Mouse (Mus musculus): ENCODE measurements around the gene Fgfr2. TPM values are rescaled to one million over a fixed set of nuclear protein-coding genes. Genes with fewer than 3 reads are reported as not detected.
A peak's percentile ranks its signal among the peaks of the same experiment; 100 is the strongest.

The Fgfr2 gene
- polyA plus RNA-seq, 1 experiment from 2014 or later: 92.0 TPM

DNA sequence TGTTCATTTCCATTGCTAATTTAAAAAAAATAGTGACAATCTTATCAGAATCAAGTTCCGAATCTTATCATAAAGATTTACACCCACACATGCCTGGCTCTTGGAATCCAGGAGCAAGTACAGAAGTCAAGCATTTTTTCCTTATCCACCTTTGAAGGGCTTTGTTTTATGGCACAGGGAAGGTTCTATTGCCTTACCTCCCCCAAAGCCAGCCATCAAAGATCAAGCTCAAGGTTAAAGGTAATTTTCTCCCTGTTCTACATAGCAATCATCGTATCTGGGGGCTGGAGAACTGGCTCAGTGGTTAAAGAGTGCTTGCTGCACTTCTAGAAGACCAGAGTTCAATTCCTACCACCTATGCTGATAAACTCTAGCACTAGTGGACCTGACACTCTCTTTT lies 2928.1 kb downstream of the Fgfr2 start:
- 95% methylated on average over 2 of the region's 2 CpGs for whole genome bisulfite sequencing
- Histone ChIP-seq H3K36me3 (ENCODE audit: control insufficient read depth, insufficient read depth, low read length) (peaks cover 3% of the 10 kb centered on the region; the same call in 1 of the 2 replicates), H3K4me1 (ENCODE audit: control insufficient read depth, insufficient read depth, low read length) (no peaks in the 10 kb centered on the region), H3K4me3 (ENCODE audit: low read depth, low read length) (no peak overlapping the region), H3K9me3 (ENCODE audit: control insufficient read depth, low read length) (no peaks in the 10 kb centered on the region), H3K4me2 (no peak overlapping the region), H3K27ac (ENCODE audit: low read depth, low read length) (no peak overlapping the region), H3K27me3 (ENCODE audit: control insufficient read depth, insufficient read depth, low read length) (no peaks in the 10 kb centered on the region), H3K9ac (ENCODE audit: low read length) (no peak overlapping the region)
- DNase-seq (ENCODE audit: low spot score, missing footprints): no peak
- ATAC-seq (ENCODE audit: low FRiP score): no peak

DNA sequence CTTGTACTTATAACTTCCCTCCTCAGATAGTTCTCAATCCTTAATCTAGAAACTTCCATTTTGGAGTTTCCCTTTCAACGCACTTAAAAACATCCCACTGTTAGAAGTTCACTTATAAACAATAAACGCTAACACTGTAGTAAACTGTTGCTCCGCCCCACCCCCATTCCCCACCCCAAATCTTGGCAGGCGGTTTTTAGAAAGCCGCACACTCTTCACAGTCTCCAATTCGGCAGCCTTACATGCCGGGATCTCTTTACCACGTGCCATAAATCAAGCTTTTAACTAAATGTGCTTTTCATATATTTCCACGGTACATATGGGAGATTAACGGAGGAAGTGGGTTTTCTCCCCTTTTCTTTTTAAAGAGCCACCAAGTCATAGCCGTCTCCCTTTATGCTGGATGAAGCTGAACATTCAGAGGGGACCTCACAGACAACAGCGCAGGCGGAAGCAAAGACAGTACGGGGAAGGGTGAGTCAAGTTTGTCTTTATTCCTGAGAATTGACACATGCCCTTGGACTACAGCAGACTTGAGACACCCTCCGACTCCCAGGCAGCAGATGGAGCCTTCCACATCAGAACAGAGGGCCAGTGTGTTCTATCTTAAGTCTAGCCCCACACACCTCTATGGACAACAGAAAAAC lies 2932.7 kb downstream of the Fgfr2 start:
- Histone ChIP-seq H3K27me3 (ENCODE audit: control insufficient read depth, insufficient read depth, low read length) (no peaks in the 10 kb centered on the region), H3K36me3 (ENCODE audit: control insufficient read depth, insufficient read depth, low read length) (peaks cover 6% of the 10 kb centered on the region), H3K4me1 (ENCODE audit: control insufficient read depth, insufficient read depth, low read length) (no peaks in the 10 kb centered on the region), H3K27ac (ENCODE audit: low read depth, low read length) (no peak overlapping the region), H3K9me3 (ENCODE audit: control insufficient read depth, low read length) (no peaks in the 10 kb centered on the region), H3K9ac (ENCODE audit: low read length) (no peak overlapping the region), H3K4me2 (no peak overlapping the region), H3K4me3 (ENCODE audit: low read depth, low read length) (no peak overlapping the region)
- ATAC-seq (ENCODE audit: low FRiP score) (no peak), DNase-seq (ENCODE audit: low spot score, missing footprints) (no peak)
- WGBS: 79% methylated on average over 15 of the region's 15 CpGs

DNA sequence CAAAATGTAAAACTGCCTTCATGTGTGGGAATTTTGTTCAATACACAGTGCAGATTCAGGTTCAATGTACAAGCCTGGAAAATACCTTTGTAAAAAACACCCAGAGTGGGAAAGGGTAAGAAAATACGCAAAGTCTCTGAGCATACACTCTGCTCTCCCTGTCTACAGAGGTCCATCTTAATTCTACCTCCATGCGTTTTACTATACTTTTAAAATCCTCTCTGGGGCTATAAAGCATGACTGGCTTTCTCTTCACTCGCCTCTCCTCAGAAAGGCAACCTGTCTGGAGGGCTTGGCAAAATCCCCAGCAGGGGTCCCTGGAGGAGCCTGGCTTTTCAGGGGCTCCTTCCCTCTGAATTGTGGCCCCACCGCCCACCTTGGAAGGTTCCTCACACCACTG lies 2933.2 kb downstream of the Fgfr2 start:
- no peak overlapping the region for H3K9ac ChIP-seq (ENCODE audit: low read length)
- H3K4me2 ChIP-seq: no peak overlapping the region
- ATAC-seq (ENCODE audit: low FRiP score) (no peak), DNase-seq (ENCODE audit: low spot score, missing footprints) (no peak)
- H3K4me1 ChIP-seq (ENCODE audit: control insufficient read depth, insufficient read depth, low read length): no peaks in the 10 kb centered on the region
- no peaks in the 10 kb centered on the region for H3K27me3 ChIP-seq (ENCODE audit: control insufficient read depth, insufficient read depth, low read length)
- H3K36me3 ChIP-seq (ENCODE audit: control insufficient read depth, insufficient read depth, low read length): peaks cover 8% of the 10 kb centered on the region
- H3K4me3 ChIP-seq (ENCODE audit: low read depth, low read length): no peak overlapping the region
- WGBS: 73% methylated on average over 4 of the region's 4 CpGs
- no peak overlapping the region for H3K27ac ChIP-seq (ENCODE audit: low read depth, low read length)
- no peaks in the 10 kb centered on the region for H3K9me3 ChIP-seq (ENCODE audit: control insufficient read depth, low read length)

GRCm38 (mm10) chr7:130188108-130188507 lies 2935.0 kb downstream of the Fgfr2 start:
- H3K27me3 ChIP-seq (ENCODE audit: control insufficient read depth, insufficient read depth, low read length): no peaks in the 10 kb centered on the region
- 94% methylated on average over 2 of the region's 2 CpGs for WGBS
- H3K9me3 ChIP-seq (ENCODE audit: control insufficient read depth, low read length): no peaks in the 10 kb centered on the region
- H3K36me3 ChIP-seq (ENCODE audit: control insufficient read depth, insufficient read depth, low read length): peaks cover 19% of the 10 kb centered on the region
- no peak overlapping the region for H3K4me2 ChIP-seq
- no peak for ATAC-seq (ENCODE audit: low FRiP score)
- no peak overlapping the region for H3K4me3 ChIP-seq (ENCODE audit: low read depth, low read length)
- no peak overlapping the region for H3K9ac ChIP-seq (ENCODE audit: low read length)
- no peak for DNase-seq (ENCODE audit: low spot score, missing footprints)
- no peaks in the 10 kb centered on the region for H3K4me1 ChIP-seq (ENCODE audit: control insufficient read depth, insufficient read depth, low read length)
- H3K27ac ChIP-seq (ENCODE audit: low read depth, low read length): no peak overlapping the region

GRCm38 (mm10) chr7:130184864-130185263 lies 2938.3 kb downstream of the Fgfr2 start:
- Histone ChIP-seq H3K4me1 (ENCODE audit: control insufficient read depth, insufficient read depth, low read length) (peaks cover 13% of the 10 kb centered on the region; the same call in 1 of the 2 replicates), H3K9ac (ENCODE audit: low read length) (no peak overlapping the region), H3K27ac (ENCODE audit: low read depth, low read length) (no peak overlapping the region), H3K36me3 (ENCODE audit: control insufficient read depth, insufficient read depth, low read length) (peaks cover 23% of the 10 kb centered on the region), H3K9me3 (ENCODE audit: control insufficient read depth, low read length) (no peaks in the 10 kb centered on the region), H3K27me3 (ENCODE audit: control insufficient read depth, insufficient read depth, low read length) (no peaks in the 10 kb centered on the region), H3K4me2 (no peak overlapping the region), H3K4me3 (ENCODE audit: low read depth, low read length) (no peak overlapping the region)
- no peak for ATAC-seq (ENCODE audit: low FRiP score)
- no peak for DNase-seq (ENCODE audit: low spot score, missing footprints)
- 91% methylated on average over 5 of the region's 5 CpGs for WGBS

DNA sequence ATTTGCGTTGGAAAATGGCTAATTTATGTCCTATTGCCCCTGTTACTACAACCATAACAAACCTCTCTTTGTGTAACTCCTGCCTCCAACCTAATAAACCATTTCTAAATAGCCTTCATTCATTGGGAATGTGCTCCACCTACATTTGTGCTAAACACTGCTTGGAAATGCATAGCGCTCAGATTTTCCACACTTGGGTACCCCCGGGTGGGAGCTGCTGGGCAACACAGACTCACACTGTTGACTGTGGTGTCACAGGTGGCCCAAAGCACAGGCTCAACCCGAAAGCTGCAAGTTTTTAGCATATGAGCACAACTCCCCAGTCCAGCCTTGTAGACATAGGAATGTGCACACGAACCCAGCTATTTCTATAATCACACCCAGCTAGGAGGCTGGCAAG lies 2939.2 kb downstream of the Fgfr2 start:
- Histone ChIP-seq H3K27me3 (ENCODE audit: control insufficient read depth, insufficient read depth, low read length) (no peaks in the 10 kb centered on the region), H3K4me1 (ENCODE audit: control insufficient read depth, insufficient read depth, low read length) (peaks cover 13% of the 10 kb centered on the region; the same call in 1 of the 2 replicates), H3K36me3 (ENCODE audit: control insufficient read depth, insufficient read depth, low read length) (peaks cover 24% of the 10 kb centered on the region), H3K4me2 (no peak overlapping the region), H3K4me3 (ENCODE audit: low read depth, low read length) (no peak overlapping the region), H3K9ac (ENCODE audit: low read length) (no peak overlapping the region), H3K27ac (ENCODE audit: low read depth, low read length) (no peak overlapping the region), H3K9me3 (ENCODE audit: control insufficient read depth, low read length) (no peaks in the 10 kb centered on the region)
- ATAC-seq (ENCODE audit: low FRiP score) (no peak), DNase-seq (ENCODE audit: low spot score, missing footprints) (peak; percentile 87)
- WGBS: 72% methylated on average over 5 of the region's 5 CpGs

DNA sequence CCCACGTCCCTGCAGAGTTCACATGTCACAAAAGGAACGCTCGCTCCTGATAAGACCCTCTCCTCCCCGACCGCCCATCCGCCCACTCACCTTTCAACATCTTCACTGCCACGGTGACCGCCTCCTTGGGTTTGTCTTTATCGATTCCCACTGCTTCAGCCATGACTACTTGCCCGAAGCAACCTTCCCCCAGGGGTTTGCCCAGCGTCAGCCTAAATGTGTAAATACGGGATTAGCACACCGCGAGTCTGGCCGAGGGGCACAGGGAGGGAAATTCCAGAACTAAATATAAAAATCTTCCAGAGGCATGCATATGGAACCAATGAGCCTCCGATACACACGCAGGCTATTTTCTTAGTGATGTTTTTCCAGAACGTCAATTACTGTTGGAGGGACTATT lies 2940.6 kb downstream of the Fgfr2 start:
- H3K9me3 ChIP-seq (ENCODE audit: control insufficient read depth, low read length): no peaks in the 10 kb centered on the region
- H3K36me3 ChIP-seq (ENCODE audit: control insufficient read depth, insufficient read depth, low read length): peaks cover 25% of the 10 kb centered on the region
- peaks cover 13% of the 10 kb centered on the region; the same call in 1 of the 2 replicates for H3K4me1 ChIP-seq (ENCODE audit: control insufficient read depth, insufficient read depth, low read length)
- ATAC-seq (ENCODE audit: low FRiP score) (no peak), DNase-seq (ENCODE audit: low spot score, missing footprints) (peak; percentile 91)
- no peaks in the 10 kb centered on the region for H3K27me3 ChIP-seq (ENCODE audit: control insufficient read depth, insufficient read depth, low read length)
- H3K9ac ChIP-seq (ENCODE audit: low read length): no peak overlapping the region
- peak overlapping the region; percentile 7; the same call in 1 of the 2 replicates for H3K4me2 ChIP-seq
- H3K27ac ChIP-seq (ENCODE audit: low read depth, low read length): no peak overlapping the region
- 7% methylated on average over 18 of the region's 18 CpGs for WGBS
- H3K4me3 ChIP-seq (ENCODE audit: low read depth, low read length): no peak overlapping the region

DNA sequence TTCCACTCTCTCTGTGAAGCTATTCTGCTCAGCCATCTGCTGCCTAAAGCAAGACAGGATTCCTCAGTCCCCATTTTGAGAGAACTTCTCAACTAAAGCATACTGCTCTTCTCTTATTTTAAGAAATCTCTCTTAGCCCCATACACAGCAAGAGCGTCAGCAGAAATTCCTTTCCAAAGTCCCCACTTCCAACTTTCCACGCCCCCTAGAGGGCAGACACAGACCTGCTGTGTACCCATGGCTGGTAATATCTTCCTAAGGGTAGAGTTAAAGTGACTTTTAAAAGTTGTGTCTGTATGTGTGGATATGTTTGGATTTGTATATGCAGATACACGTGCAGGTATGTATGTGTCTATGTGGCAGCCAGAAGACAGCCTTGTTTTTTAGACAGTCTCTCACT lies 2944.2 kb downstream of the Fgfr2 start:
- DNase-seq (ENCODE audit: low spot score, missing footprints): no peak
- no peak overlapping the region for H3K27ac ChIP-seq (ENCODE audit: low read depth, low read length)
- no peaks in the 10 kb centered on the region for H3K9me3 ChIP-seq (ENCODE audit: control insufficient read depth, low read length)
- 67% methylated on average over 3 of the region's 3 CpGs for WGBS
- no peak overlapping the region for H3K4me3 ChIP-seq (ENCODE audit: low read depth, low read length)
- no peak for ATAC-seq (ENCODE audit: low FRiP score)
- no peak overlapping the region for H3K9ac ChIP-seq (ENCODE audit: low read length)
- no peak overlapping the region for H3K4me2 ChIP-seq
- peaks cover 13% of the 10 kb centered on the region; the same call in 1 of the 2 replicates for H3K4me1 ChIP-seq (ENCODE audit: control insufficient read depth, insufficient read depth, low read length)
- H3K27me3 ChIP-seq (ENCODE audit: control insufficient read depth, insufficient read depth, low read length): no peaks in the 10 kb centered on the region
- H3K36me3 ChIP-seq (ENCODE audit: control insufficient read depth, insufficient read depth, low read length): peaks cover 17% of the 10 kb centered on the region

- peaks cover 4% of the 10 kb centered on the region; the same call in 1 of the 2 replicates for H3K4me1 ChIP-seq (ENCODE audit: control insufficient read depth, insufficient read depth, low read length)
- H3K27me3 ChIP-seq (ENCODE audit: control insufficient read depth, insufficient read depth, low read length): no peaks in the 10 kb centered on the region
- ATAC-seq (ENCODE audit: low FRiP score) (no peak), DNase-seq (ENCODE audit: low spot score, missing footprints) (no peak)
- peaks cover 14% of the 10 kb centered on the region for H3K36me3 ChIP-seq (ENCODE audit: control insufficient read depth, insufficient read depth, low read length)
- no peak overlapping the region for H3K27ac ChIP-seq (ENCODE audit: low read depth, low read length)
- H3K9ac ChIP-seq (ENCODE audit: low read length): no peak overlapping the region
- WGBS: 89% methylated on average over 5 of the region's 5 CpGs
- H3K9me3 ChIP-seq (ENCODE audit: control insufficient read depth, low read length): no peaks in the 10 kb centered on the region
- no peak overlapping the region for H3K4me3 ChIP-seq (ENCODE audit: low read depth, low read length)
- no peak overlapping the region for H3K4me2 ChIP-seq
These were observed 2946.1 kb downstream of the Fgfr2 start for GRCm38 (mm10) chr7:130177009-130177408.
